Mouse (Mus musculus) liver, embryonic 14.5 days (tissue): ENCODE results near the gene Fgfr3. TPM values are rescaled to one million over a fixed set of nuclear protein-coding genes. Genes with fewer than 3 reads are reported as not detected.

ENCODE experiments used
- ATAC-seq: fragments of 200-750 bp; cut with Nextera tagmentation; 2 replicates; pipeline ENCODE4 v1.8.0; 2017; ENCODE audit warnings: moderate number of reproducible peaks, mild to moderate bottlenecking, moderate library complexity; ENCODE audit not compliant: insufficient read depth
- DNase-seq, 3 experiments: peaks; one replicate each; pipeline ENCODE4 v3.0.0-alpha.2; 2012 to 2013; ENCODE audit warnings: low read depth in 3 of 3, low spot score in 3 of 3
- H3K27ac ChIP-seq: fragments of 300-500 bp; sonication (generic); 2 replicates; pipeline ENCODE4 v1.5.1; 2014; ENCODE audit warnings: moderate library complexity, mild to moderate bottlenecking, control low read depth, inconsistent platforms
- H3K27me3 ChIP-seq: fragments of 300-500 bp; sonication (generic); 2 replicates; pipeline ENCODE4 v1.6.1; 2014; ENCODE audit warnings: mild to moderate bottlenecking, low read length, moderate library complexity; ENCODE audit not compliant: control insufficient read depth, insufficient read depth
- H3K36me3 ChIP-seq: fragments of 300-500 bp; sonication (generic); replicated peaks from 2 replicates; pipeline ENCODE4 v1.6.1; 2014; ENCODE audit warnings: low read depth; ENCODE audit not compliant: control insufficient read depth, insufficient read depth
- H3K4me1 ChIP-seq, 2 experiments: fragments of 200-500 bp in 1 of 2; fragments of 300-500 bp in 1 of 2; sonication (generic) in 1 of 2; replicated peaks; 2 replicates each; pipeline ENCODE4 v1.6.1; 2012 to 2014; ENCODE audit warnings: antibody characterized with exemption in 1 of 2, inconsistent platforms in 1 of 2, low read length in 1 of 2; ENCODE audit not compliant: control insufficient read depth in 2 of 2, insufficient read depth in 2 of 2
- H3K4me2 ChIP-seq: fragments of 300-500 bp; sonication (generic); 2 replicates; pipeline ENCODE4 v1.6.1; 2014; ENCODE audit warnings: low read depth, mild to moderate bottlenecking, control low read depth, moderate library complexity
- H3K4me3 ChIP-seq, 2 experiments: fragments of 200-500 bp in 1 of 2; fragments of 300-500 bp in 1 of 2; sonication (generic) in 1 of 2; 2 replicates each; pipeline ENCODE4 v1.5.1; 2012 to 2014; ENCODE audit warnings: low read depth in 2 of 2, low read length in 2 of 2, mild to moderate bottlenecking in 2 of 2, control low read depth in 1 of 2, inconsistent platforms in 1 of 2, moderate library complexity in 1 of 2; ENCODE audit not compliant: insufficient read depth in 1 of 2
- H3K9ac ChIP-seq: fragments of 300-500 bp; sonication (generic); replicated peaks from 2 replicates; pipeline ENCODE4 v1.6.1; 2014; ENCODE audit warnings: mild to moderate bottlenecking, control low read depth, moderate library complexity
- H3K9me3 ChIP-seq: fragments of 300-500 bp; sonication (generic); 2 replicates; pipeline ENCODE4 v1.6.1; 2016; ENCODE audit warnings: low read length, mixed read lengths; ENCODE audit not compliant: control insufficient read depth
- CTCF ChIP-seq: IDR thresholded peaks from 2 replicates; pipeline ENCODE4 v1.5.1; 2016; ENCODE audit warnings: antibody characterized with exemption, low read depth, control low read depth
- EP300 ChIP-seq: IDR thresholded peaks from 2 replicates; pipeline ENCODE4 v1.6.1; 2016; ENCODE audit warnings: antibody characterized with exemption, low read depth
- WGBS: fragments of 180-500 bp; shearing (Covaris S2); extraction: QIAGEN DNeasy Blood & Tissue Kit; methylation state at CpG from one replicate; pipeline ENCODE4 v1.1.7; 2014; ENCODE audit not compliant: insufficient replicate concordance; 5-methylcytosine and 5-hydroxymethylcytosine counted together
- polyA plus RNA-seq, 2 experiments: library from polyadenylated mRNA; depleted of rRNA in 1 of 2; stranded (reverse) in 1 of 2; unstranded in 1 of 2; fragments of >200 nt; fragmentation: Nextera tagmentation in 1 of 2; extraction: Ambion mirVana in 1 of 2; gene quantifications; 2 replicates each; pipeline versions ENCODE4 v1.2.1 to v1.2.3; 2012 to 2014

Gene Fgfr3
- polyA plus RNA-seq, 2 experiments: 1.2 to 4.5 TPM

GRCm38 (mm10) chr5:33704945-33705611 lies 16.4 kb upstream of the Fgfr3 start:
- no peaks in the 10 kb centered on the region for H3K27me3 ChIP-seq
- no peak overlapping the region for H3K9ac ChIP-seq
- H3K9me3 ChIP-seq: no peaks in the 10 kb centered on the region
- no peak overlapping the region for H3K4me2 ChIP-seq
- DNase-seq: no peak
- no peak for ATAC-seq
- H3K27ac ChIP-seq: no peak overlapping the region
- whole genome bisulfite sequencing: 58% methylated on average over 11 of the region's 11 CpGs
- TF ChIP-seq EP300 (no peak), CTCF (no peak)
- no peak overlapping the region for H3K4me3 ChIP-seq
- peaks cover 0 to 13% of the 10 kb centered on the region in 2 experiments; a peak in 2 of 4 replicates for H3K4me1 ChIP-seq
- H3K36me3 ChIP-seq: no peaks in the 10 kb centered on the region

DNA sequence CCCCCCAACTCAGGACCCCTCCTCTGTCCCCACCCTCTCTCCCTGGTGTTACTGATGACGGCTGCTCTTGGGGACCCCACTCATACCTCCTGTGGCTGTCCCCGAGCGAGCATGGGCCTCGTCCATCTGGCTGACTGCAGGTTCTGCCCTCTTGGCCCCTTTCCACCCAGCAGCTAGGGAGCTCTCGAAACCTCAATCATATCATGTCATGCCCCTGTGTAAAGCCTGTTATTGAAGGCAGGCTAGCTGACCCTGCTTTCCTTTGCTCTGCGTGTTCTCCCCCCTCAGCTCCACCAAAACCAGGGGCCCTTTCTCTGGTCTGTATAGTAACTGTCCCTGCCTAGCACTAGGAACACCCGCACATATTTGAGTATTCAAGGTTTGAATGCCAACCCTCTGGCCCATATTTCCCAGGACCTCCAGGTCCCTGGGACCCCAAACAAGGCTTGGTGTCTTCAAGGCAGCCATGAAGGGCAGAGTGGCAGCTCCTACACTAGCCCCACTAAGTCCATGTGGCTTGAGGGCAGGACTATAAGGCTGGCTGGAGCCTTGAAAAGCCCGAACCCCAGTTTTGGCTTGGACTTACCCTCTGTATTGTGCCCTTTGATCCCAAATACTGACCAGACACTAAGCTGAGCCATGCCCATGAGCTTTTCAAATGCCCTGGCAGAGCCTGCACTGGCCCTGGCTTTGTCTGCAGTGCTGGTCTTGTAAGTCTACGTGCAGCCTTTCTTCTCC lies 15.7 kb upstream of the Fgfr3 start:
- no peak for DNase-seq
- H3K36me3 ChIP-seq: no peaks in the 10 kb centered on the region
- WGBS: 41% methylated on average over 9 of the region's 9 CpGs
- H3K27ac ChIP-seq: no peak overlapping the region
- no peak for ATAC-seq
- H3K4me3 ChIP-seq: no peak overlapping the region
- H3K27me3 ChIP-seq: no peaks in the 10 kb centered on the region
- H3K4me2 ChIP-seq: no peak overlapping the region
- H3K9ac ChIP-seq: no peak overlapping the region
- no peaks in the 10 kb centered on the region for H3K9me3 ChIP-seq
- peaks cover 0 to 9% of the 10 kb centered on the region in 2 experiments; a peak in 2 of 4 replicates for H3K4me1 ChIP-seq
- TF ChIP-seq CTCF (no peak), EP300 (no peak)

- H3K27ac ChIP-seq: no peak overlapping the region
- H3K9me3 ChIP-seq: no peaks in the 10 kb centered on the region
- DNase-seq: no peak
- H3K27me3 ChIP-seq: no peaks in the 10 kb centered on the region
- no peak for ATAC-seq
- no peaks in the 10 kb centered on the region for H3K36me3 ChIP-seq
- 50% methylated on average over 1 of the region's 1 CpGs for WGBS
- H3K4me2 ChIP-seq: no peak overlapping the region
- H3K4me1 ChIP-seq: peaks cover 0 to 9% of the 10 kb centered on the region in 2 experiments; a peak in 2 of 4 replicates
- no peak overlapping the region for H3K9ac ChIP-seq
- H3K4me3 ChIP-seq: no peak overlapping the region
- TF ChIP-seq EP300 (no peak), CTCF (no peak)
Observed at GRCm38 (mm10) chr5:33706350-33706629, 15.2 kb upstream of the Fgfr3 start.

- no peak for TF ChIP-seq EP300
- no peak for TF ChIP-seq CTCF
- 60% methylated on average over 4 of the region's 4 CpGs for WGBS
- Histone ChIP-seq H3K9ac (no peak overlapping the region), H3K27me3 (no peaks in the 10 kb centered on the region), H3K4me2 (no peak overlapping the region), H3K4me1 (peaks cover 0 to 9% of the 10 kb centered on the region in 2 experiments; a peak in 2 of 4 replicates), H3K9me3 (no peaks in the 10 kb centered on the region), H3K27ac (no peak overlapping the region), H3K4me3 (no peak overlapping the region), H3K36me3 (no peaks in the 10 kb centered on the region)
- DNase-seq (no peak), ATAC-seq (no peak)
Observed at GRCm38 (mm10) chr5:33707163-33707562, 14.3 kb upstream of the Fgfr3 start.

- Histone ChIP-seq H3K4me1 (peaks cover 0 to 9% of the 10 kb centered on the region in 2 experiments; a peak in 2 of 4 replicates), H3K9me3 (no peaks in the 10 kb centered on the region), H3K4me3 (no peak overlapping the region), H3K27me3 (no peaks in the 10 kb centered on the region), H3K9ac (no peak overlapping the region), H3K36me3 (no peaks in the 10 kb centered on the region), H3K27ac (no peak overlapping the region), H3K4me2 (no peak overlapping the region)
- TF ChIP-seq EP300 (no peak), CTCF (no peak)
- no peak for ATAC-seq
- WGBS: 56% methylated on average over 2 of the region's 2 CpGs
- DNase-seq: no peak
Observed at GRCm38 (mm10) chr5:33709037-33709436, 12.4 kb upstream of the Fgfr3 start.
